Mouse (Mus musculus) hindlimb bud, embryonic 11.5 days (tissue): Measurements from ENCODE around the gene Vmn1r180.
"Not testable (repeated sequence)": the region's sequence is repeated elsewhere in the genome, so short reads cannot be mapped to it uniquely, and the experiment has no call there.

ENCODE experiments used
- DNase-seq: peaks from one replicate; pipeline ENCODE4 v3.0.0-alpha.2; 2012; ENCODE audit warnings: low read depth, low spot score; ENCODE audit errors: extremely low spot score

The Vmn1r180 gene

GRCm38 (mm10) chr7:23950332-23950731 is at the start of gene Vmn1r180:
Vmn1r180 (plus strand) TSS chr7:23950632.
- DNase-seq = no peak

GRCm38 (mm10) chr7:23926678-23927077 is 23.8 kb upstream of the Vmn1r180 start, which contains the start of gene Vmn1r179:
Vmn1r179 (plus strand) TSS chr7:23926978.
- no peak for DNase-seq

GRCm38 (mm10) chr7:23968044-23968443 is 17.6 kb downstream of the Vmn1r180 start:
- not testable (repeated sequence) for DNase-seq

- DNase-seq = not testable (repeated sequence)
Observed at GRCm38 (mm10) chr7:23974315-23974714, 23.9 kb downstream of the Vmn1r180 start, which contains the start of gene Vmn1r181. Vmn1r181 (plus strand) TSS chr7:23974615.

GRCm38 (mm10) chr7:24001391-24001790 is 51.0 kb downstream of the Vmn1r180 start, which contains the start of gene V1rd19:
V1rd19 (plus strand) TSS chr7:24001691.
- DNase-seq = no peak
